Mouse (Mus musculus) spleen, postnatal 10 days (tissue): Measurements from ENCODE around the gene Auh.
A peak's percentile ranks its signal among the peaks of the same experiment; 100 is the strongest.

Experiments used
- DNase-seq, 2 experiments: peaks; one replicate each; pipeline ENCODE4 v3.0.0; 2021 to 2022; ENCODE audit warnings: low spot score in 2 of 2

The Auh gene

GRCm38 (mm10) chr13:52929209-52930171 is at the start of gene Auh:
Gene Auh, minus strand, starts transcription at chr13:52929681.
- DNase-seq, result peak; percentile 83 to 96

- DNase-seq, result no peak
These were observed 49.0 kb upstream of the Auh start for GRCm38 (mm10) chr13:52978321-52978981.

- no peak for DNase-seq
These were observed 48.3 kb upstream of the Auh start for GRCm38 (mm10) chr13:52977757-52978156.

- DNase-seq, result no peak
These were observed 47.7 kb upstream of the Auh start for GRCm38 (mm10) chr13:52977221-52977609.

GRCm38 (mm10) chr13:52976510-52977220 is 47.2 kb upstream of the Auh start:
- DNase-seq, result no peak

GRCm38 (mm10) chr13:52976130-52976509 is 46.6 kb upstream of the Auh start:
- no peak for DNase-seq

GRCm38 (mm10) chr13:52974676-52975075 is 45.2 kb upstream of the Auh start:
- DNase-seq, result no peak

GRCm38 (mm10) chr13:52973427-52973826 is 43.9 kb upstream of the Auh start:
- DNase-seq, result no peak

GRCm38 (mm10) chr13:52972626-52973025 is 43.1 kb upstream of the Auh start:
- no peak for DNase-seq

- no peak for DNase-seq
These were observed 41.4 kb upstream of the Auh start for GRCm38 (mm10) chr13:52970876-52971275.

GRCm38 (mm10) chr13:52962922-52963321 is 33.4 kb upstream of the Auh start:
- no peak for DNase-seq

- no peak for DNase-seq
These were observed 32.9 kb upstream of the Auh start for GRCm38 (mm10) chr13:52962361-52962760.

GRCm38 (mm10) chr13:52953779-52954553 is 24.5 kb upstream of the Auh start:
- DNase-seq, result no peak

- DNase-seq, result no peak
These were observed 19.7 kb upstream of the Auh start for GRCm38 (mm10) chr13:52949211-52949610.

GRCm38 (mm10) chr13:52947545-52947944 is 18.1 kb upstream of the Auh start:
- no peak for DNase-seq

- no peak for DNase-seq
These were observed 16.3 kb upstream of the Auh start for GRCm38 (mm10) chr13:52945769-52946168.

GRCm38 (mm10) chr13:52944116-52944515 is 14.6 kb upstream of the Auh start:
- DNase-seq, result no peak

GRCm38 (mm10) chr13:52942876-52943388 is 13.5 kb upstream of the Auh start:
- DNase-seq, result no peak

GRCm38 (mm10) chr13:52940956-52941355 is 11.5 kb upstream of the Auh start:
- no peak for DNase-seq

GRCm38 (mm10) chr13:52930582-52930981 is 1.1 kb upstream of the Auh start:
- no peak for DNase-seq

- DNase-seq, result no peak
These were observed 1.1 kb downstream of the Auh start for GRCm38 (mm10) chr13:52928392-52928791.
